Mouse (Mus musculus): ENCODE results near the gene Trim67. TPM values are rescaled to one million over a fixed set of nuclear protein-coding genes. Genes with fewer than 3 reads are reported as not detected.
A peak's percentile ranks its signal among the peaks of the same experiment; 100 is the strongest.

Gene Trim67
- 0.40 and 0.48 TPM in 2 replicates for total RNA-seq (2012; rRNA removed)

- Histone ChIP-seq H3K36me3 (ENCODE audit: control insufficient read depth, insufficient read depth, low read length, poor library complexity, severe bottlenecking) (no peaks in the 10 kb centered on the region), H3K27ac (ENCODE audit: insufficient read depth, low read depth, low read length, poor library complexity, severe bottlenecking) (peak within 1 kb of the TSS; percentile 41; the same call in 1 of the 2 replicates), H3K9me3 (ENCODE audit: control insufficient read depth, insufficient read depth, low read depth, low read length) (no peaks in the 10 kb centered on the region), H3K4me3 (ENCODE audit: insufficient read depth in 1 of 2, low read depth in 1 of 2, low read length in 2 of 2, poor library complexity in 1 of 2, severe bottlenecking in 1 of 2) (peak within 1 kb of the TSS; percentile 77 to 89), H3K4me1 (ENCODE audit: control insufficient read depth in 2 of 2, insufficient read depth in 2 of 2, low read length in 2 of 2, poor library complexity in 1 of 2) (peaks cover 0 to 3% of the 10 kb centered on the region in 2 experiments; a peak in 1 of 4 replicates), H3K9ac (ENCODE audit: insufficient read depth, low read depth, low read length, poor library complexity, severe bottlenecking) (peak within 1 kb of the TSS; percentile 75)
- DNase-seq (ENCODE audit: low read depth, low spot score), result peak; percentile 59
- in situ Hi-C loops (cut with MboI; ENCODE audit: low sequenced_read_pairs in 2 of 2, unreplicated experiment in 2 of 2), result no loop called here
- TF ChIP-seq CHD2 (IDR thresholded peaks at IDR 0.05; ENCODE audit: low read depth, low read length) (no peak), ZNF384 (IDR thresholded peaks at IDR 0.05; ENCODE audit: low read depth, low read length) (no peak), MAFK (IDR thresholded peaks at IDR 0.05; ENCODE audit: insufficient read depth, low read depth, low read length) (no peak), ZC3H11A (IDR thresholded peaks at IDR 0.05; ENCODE audit: borderline replicate concordance, low read depth, low read length) (no peak)
These were observed at the start of gene Trim67 for GRCm38 (mm10) chr8:124792708-124793107. Trim67 (plus strand) TSS chr8:124793092.

GRCm38 (mm10) chr8:124746661-124747060 is 46.2 kb upstream of the Trim67 start:
- DNase-seq (ENCODE audit: low read depth, low spot score), result no peak
- Histone ChIP-seq H3K27ac (ENCODE audit: insufficient read depth, low read depth, low read length, poor library complexity, severe bottlenecking) (no peak overlapping the region), H3K4me1 (ENCODE audit: control insufficient read depth in 2 of 2, insufficient read depth in 2 of 2, low read length in 2 of 2, poor library complexity in 1 of 2) (peaks cover 3% of the 10 kb centered on the region in 2 experiments; a peak in 1 of 4 replicates), H3K4me3 (ENCODE audit: insufficient read depth in 1 of 2, low read depth in 1 of 2, low read length in 2 of 2, poor library complexity in 1 of 2, severe bottlenecking in 1 of 2) (no peak overlapping the region), H3K9ac (ENCODE audit: insufficient read depth, low read depth, low read length, poor library complexity, severe bottlenecking) (no peak overlapping the region), H3K36me3 (ENCODE audit: control insufficient read depth, insufficient read depth, low read length, poor library complexity, severe bottlenecking) (no peaks in the 10 kb centered on the region), H3K9me3 (ENCODE audit: control insufficient read depth, insufficient read depth, low read depth, low read length) (no peaks in the 10 kb centered on the region)
- in situ Hi-C loops (cut with MboI; ENCODE audit: low sequenced_read_pairs in 2 of 2, unreplicated experiment in 2 of 2), result no loop called here
- TF ChIP-seq MAFK (IDR thresholded peaks at IDR 0.05; ENCODE audit: insufficient read depth, low read depth, low read length) (no peak), HCFC1 (IDR thresholded peaks at IDR 0.05; ENCODE audit: borderline replicate concordance, insufficient read depth, low read length) (no peak), ZC3H11A (IDR thresholded peaks at IDR 0.05; ENCODE audit: borderline replicate concordance, low read depth, low read length) (no peak), CHD2 (IDR thresholded peaks at IDR 0.05; ENCODE audit: low read depth, low read length) (no peak), ZNF384 (IDR thresholded peaks at IDR 0.05; ENCODE audit: low read depth, low read length) (no peak)

- H3K9ac ChIP-seq (ENCODE audit: insufficient read depth, low read depth, low read length, poor library complexity, severe bottlenecking), result peak overlapping the region; percentile 77
- no peak for DNase-seq (ENCODE audit: low read depth, low spot score)
- TF ChIP-seq MAFK (IDR thresholded peaks at IDR 0.05; ENCODE audit: insufficient read depth, low read depth, low read length), result no peak
- TF ChIP-seq ZC3H11A (IDR thresholded peaks at IDR 0.05; ENCODE audit: borderline replicate concordance, low read depth, low read length), result no peak
- TF ChIP-seq ZNF384 (IDR thresholded peaks at IDR 0.05; ENCODE audit: low read depth, low read length), result no peak
- TF ChIP-seq HCFC1 (IDR thresholded peaks at IDR 0.05; ENCODE audit: borderline replicate concordance, insufficient read depth, low read length), result no peak
- TF ChIP-seq CHD2 (IDR thresholded peaks at IDR 0.05; ENCODE audit: low read depth, low read length), result no peak
- in situ Hi-C loops (cut with MboI; ENCODE audit: low sequenced_read_pairs in 2 of 2, unreplicated experiment in 2 of 2), result no loop called here
- H3K27ac ChIP-seq (ENCODE audit: insufficient read depth, low read depth, low read length, poor library complexity, severe bottlenecking), result no peak overlapping the region
- H3K4me3 ChIP-seq (ENCODE audit: insufficient read depth in 1 of 2, low read depth in 1 of 2, low read length in 2 of 2, poor library complexity in 1 of 2, severe bottlenecking in 1 of 2), result peak overlapping the region; percentile 89 to 92
- H3K36me3 ChIP-seq (ENCODE audit: control insufficient read depth, insufficient read depth, low read length, poor library complexity, severe bottlenecking), result no peaks in the 10 kb centered on the region
- no peaks in the 10 kb centered on the region for H3K9me3 ChIP-seq (ENCODE audit: control insufficient read depth, insufficient read depth, low read depth, low read length)
- peaks cover 3 to 11% of the 10 kb centered on the region in 2 experiments; a peak in 2 of 4 replicates for H3K4me1 ChIP-seq (ENCODE audit: control insufficient read depth in 2 of 2, insufficient read depth in 2 of 2, low read length in 2 of 2, poor library complexity in 1 of 2)
These were observed 41.7 kb upstream of the Trim67 start for GRCm38 (mm10) chr8:124751191-124751590.

- Histone ChIP-seq H3K4me3 (ENCODE audit: insufficient read depth in 1 of 2, low read depth in 1 of 2, low read length in 2 of 2, poor library complexity in 1 of 2, severe bottlenecking in 1 of 2) (peak within 1 kb of the TSS; percentile 89 to 92), H3K9me3 (ENCODE audit: control insufficient read depth, insufficient read depth, low read depth, low read length) (no peaks in the 10 kb centered on the region), H3K36me3 (ENCODE audit: control insufficient read depth, insufficient read depth, low read length, poor library complexity, severe bottlenecking) (no peaks in the 10 kb centered on the region), H3K4me1 (ENCODE audit: control insufficient read depth in 2 of 2, insufficient read depth in 2 of 2, low read length in 2 of 2, poor library complexity in 1 of 2) (peaks cover 3 to 13% of the 10 kb centered on the region in 2 experiments; a peak in 2 of 4 replicates), H3K27ac (ENCODE audit: insufficient read depth, low read depth, low read length, poor library complexity, severe bottlenecking) (no peak within 1 kb of the TSS), H3K9ac (ENCODE audit: insufficient read depth, low read depth, low read length, poor library complexity, severe bottlenecking) (peak within 1 kb of the TSS; percentile 77)
- TF ChIP-seq MAFK (IDR thresholded peaks at IDR 0.05; ENCODE audit: insufficient read depth, low read depth, low read length), result no peak
- no peak for TF ChIP-seq ZNF384 (IDR thresholded peaks at IDR 0.05; ENCODE audit: low read depth, low read length)
- TF ChIP-seq HCFC1 (IDR thresholded peaks at IDR 0.05; ENCODE audit: borderline replicate concordance, insufficient read depth, low read length), result peak; percentile 15; the same call in 1 of the 2 replicates
- TF ChIP-seq CHD2 (IDR thresholded peaks at IDR 0.05; ENCODE audit: low read depth, low read length), result no peak
- no peak for TF ChIP-seq ZC3H11A (IDR thresholded peaks at IDR 0.05; ENCODE audit: borderline replicate concordance, low read depth, low read length)
- in situ Hi-C loops (cut with MboI; ENCODE audit: low sequenced_read_pairs in 2 of 2, unreplicated experiment in 2 of 2), result no loop called here
- DNase-seq (ENCODE audit: low read depth, low spot score), result peak; percentile 54
These were observed 41.2 kb upstream of the Trim67 start, which contains the start of gene Fam89a for GRCm38 (mm10) chr8:124751709-124752173. Fam89a (minus strand) TSS chr8:124751832.

Data from ES-E14 (cell line).